Mouse (Mus musculus): ENCODE measurements around the gene Metap1. TPM values are rescaled to one million over a fixed set of nuclear protein-coding genes. Genes with fewer than 3 reads are reported as not detected.
A peak's percentile ranks its signal among the peaks of the same experiment; 100 is the strongest.

Metap1 gene
- polyA plus RNA-seq, 1 experiment, result 21.0 TPM

- Histone ChIP-seq H3K27ac (replicated peaks; ENCODE audit: low read depth, low read length) (no peak overlapping the region), H3K4me1 (ENCODE audit: control insufficient read depth, insufficient read depth, insufficient read length, low read length) (no peaks in the 10 kb centered on the region), H3K4me3 (ENCODE audit: insufficient read depth, low read depth, low read length) (no peak overlapping the region)
These were observed 26.5 kb upstream of the Metap1 start for GRCm38 (mm10) chr3:138515656-138516370.

- no peak overlapping the region for H3K27ac ChIP-seq (replicated peaks; ENCODE audit: low read depth, low read length)
- no peak overlapping the region for H3K4me3 ChIP-seq (ENCODE audit: insufficient read depth, low read depth, low read length)
- H3K4me1 ChIP-seq (ENCODE audit: control insufficient read depth, insufficient read depth, insufficient read length, low read length), result no peaks in the 10 kb centered on the region
These were observed 25.4 kb upstream of the Metap1 start for GRCm38 (mm10) chr3:138514749-138515148.

GRCm38 (mm10) chr3:138513243-138513642 is 23.9 kb upstream of the Metap1 start:
- Histone ChIP-seq H3K4me3 (ENCODE audit: insufficient read depth, low read depth, low read length) (no peak overlapping the region; the same call in 1 of the 2 replicates), H3K27ac (replicated peaks; ENCODE audit: low read depth, low read length) (no peak overlapping the region), H3K4me1 (ENCODE audit: control insufficient read depth, insufficient read depth, insufficient read length, low read length) (no peaks in the 10 kb centered on the region; the same call in 1 of the 2 replicates)

GRCm38 (mm10) chr3:138510471-138510870 is 21.2 kb upstream of the Metap1 start:
- Histone ChIP-seq H3K4me3 (ENCODE audit: insufficient read depth, low read depth, low read length) (no peak overlapping the region), H3K27ac (replicated peaks; ENCODE audit: low read depth, low read length) (no peak overlapping the region), H3K4me1 (ENCODE audit: control insufficient read depth, insufficient read depth, insufficient read length, low read length) (no peaks in the 10 kb centered on the region; the same call in 1 of the 2 replicates)

GRCm38 (mm10) chr3:138509581-138509980 is 20.3 kb upstream of the Metap1 start:
- no peak overlapping the region for H3K27ac ChIP-seq (replicated peaks; ENCODE audit: low read depth, low read length)
- H3K4me3 ChIP-seq (ENCODE audit: insufficient read depth, low read depth, low read length), result no peak overlapping the region
- H3K4me1 ChIP-seq (ENCODE audit: control insufficient read depth, insufficient read depth, insufficient read length, low read length), result no peaks in the 10 kb centered on the region; the same call in 1 of the 2 replicates

- no peaks in the 10 kb centered on the region; the same call in 1 of the 2 replicates for H3K4me1 ChIP-seq (ENCODE audit: control insufficient read depth, insufficient read depth, insufficient read length, low read length)
- no peak overlapping the region for H3K4me3 ChIP-seq (ENCODE audit: insufficient read depth, low read depth, low read length)
- H3K27ac ChIP-seq (replicated peaks; ENCODE audit: low read depth, low read length), result no peak overlapping the region
These were observed 17.4 kb upstream of the Metap1 start for GRCm38 (mm10) chr3:138506749-138507148.

GRCm38 (mm10) chr3:138503754-138504153 is 14.4 kb upstream of the Metap1 start:
- Histone ChIP-seq H3K4me3 (ENCODE audit: insufficient read depth, low read depth, low read length) (no peak overlapping the region), H3K4me1 (ENCODE audit: control insufficient read depth, insufficient read depth, insufficient read length, low read length) (peaks cover 2% of the 10 kb centered on the region; the same call in 1 of the 2 replicates)

GRCm38 (mm10) chr3:138499854-138500740 is 10.8 kb upstream of the Metap1 start:
- Histone ChIP-seq H3K27ac (replicated peaks; ENCODE audit: low read depth, low read length) (no peak overlapping the region), H3K4me3 (ENCODE audit: insufficient read depth, low read depth, low read length) (no peak overlapping the region), H3K4me1 (ENCODE audit: control insufficient read depth, insufficient read depth, insufficient read length, low read length) (peaks cover 2% of the 10 kb centered on the region; the same call in 1 of the 2 replicates)

More at GRCm38 (mm10) chr3:138503754-138504153, 14.4 kb upstream of the Metap1 start:
- no peak overlapping the region for H3K27ac ChIP-seq (replicated peaks; ENCODE audit: low read depth, low read length)

GRCm38 (mm10) chr3:138498731-138499130 is 9.4 kb upstream of the Metap1 start:
- no peak overlapping the region for H3K4me3 ChIP-seq (ENCODE audit: insufficient read depth, low read depth, low read length)
- peaks cover 2% of the 10 kb centered on the region; the same call in 1 of the 2 replicates for H3K4me1 ChIP-seq (ENCODE audit: control insufficient read depth, insufficient read depth, insufficient read length, low read length)
- no peak overlapping the region for H3K27ac ChIP-seq (replicated peaks; ENCODE audit: low read depth, low read length)

- no peak overlapping the region for H3K27ac ChIP-seq (replicated peaks; ENCODE audit: low read depth, low read length)
- H3K4me3 ChIP-seq (ENCODE audit: insufficient read depth, low read depth, low read length), result no peak overlapping the region
- peaks cover 2% of the 10 kb centered on the region; the same call in 1 of the 2 replicates for H3K4me1 ChIP-seq (ENCODE audit: control insufficient read depth, insufficient read depth, insufficient read length, low read length)
These were observed 6.1 kb upstream of the Metap1 start for GRCm38 (mm10) chr3:138495166-138496145.

- Histone ChIP-seq H3K27ac (replicated peaks; ENCODE audit: low read depth, low read length) (no peak overlapping the region), H3K4me3 (ENCODE audit: insufficient read depth, low read depth, low read length) (no peak overlapping the region), H3K4me1 (ENCODE audit: control insufficient read depth, insufficient read depth, insufficient read length, low read length) (no peaks in the 10 kb centered on the region)
These were observed 5.2 kb upstream of the Metap1 start for GRCm38 (mm10) chr3:138494565-138494964.

GRCm38 (mm10) chr3:138493668-138494067 is 4.4 kb upstream of the Metap1 start:
- Histone ChIP-seq H3K27ac (replicated peaks; ENCODE audit: low read depth, low read length) (no peak overlapping the region), H3K4me3 (ENCODE audit: insufficient read depth, low read depth, low read length) (no peak overlapping the region), H3K4me1 (ENCODE audit: control insufficient read depth, insufficient read depth, insufficient read length, low read length) (no peaks in the 10 kb centered on the region)

- H3K27ac ChIP-seq (replicated peaks; ENCODE audit: low read depth, low read length), result no peak overlapping the region
These were observed 671 bp upstream of the Metap1 start for GRCm38 (mm10) chr3:138490034-138490337.

GRCm38 (mm10) chr3:138488584-138489326 is 560 bp downstream of the Metap1 start:
- peak overlapping the region; percentile 90 for H3K4me3 ChIP-seq (ENCODE audit: insufficient read depth, low read depth, low read length)
- no peaks in the 10 kb centered on the region for H3K4me1 ChIP-seq (ENCODE audit: control insufficient read depth, insufficient read depth, insufficient read length, low read length)
- H3K27ac ChIP-seq (replicated peaks; ENCODE audit: low read depth, low read length), result peak overlapping the region; percentile 56

More at GRCm38 (mm10) chr3:138490034-138490337, 671 bp upstream of the Metap1 start:
- no peaks in the 10 kb centered on the region for H3K4me1 ChIP-seq (ENCODE audit: control insufficient read depth, insufficient read depth, insufficient read length, low read length)
- H3K4me3 ChIP-seq (ENCODE audit: insufficient read depth, low read depth, low read length), result peak overlapping the region; percentile 91

Data from brown adipose tissue, adult 24 weeks (tissue).